Mouse (Mus musculus): ENCODE measurements around the gene Map2k5.

GRCm38 (mm10) chr9:63181337-63182178 is 196.1 kb downstream of the Map2k5 start:
- no peak for TF ChIP-seq POLR2A (IDR thresholded peaks at IDR 0.05; ENCODE audit: borderline replicate concordance, extremely low read depth, insufficient read depth, insufficient read length, poor library complexity, severe bottlenecking)
- TF ChIP-seq CTCF (IDR thresholded peaks at IDR 0.05; ENCODE audit: borderline replicate concordance, extremely low read depth, insufficient read depth, insufficient read length): no peak

Measured in brain, embryonic 14.5 days (tissue).